Mouse (Mus musculus) liver, embryonic 14.5 days (tissue): ENCODE data around the gene Susd4. TPM values are rescaled to one million over a fixed set of nuclear protein-coding genes. Genes with fewer than 3 reads are reported as not detected.

Source experiments
- ATAC-seq: fragments of 200-750 bp; cut with Nextera tagmentation; 2 replicates; pipeline ENCODE4 v1.8.0; 2017; ENCODE audit warnings: moderate number of reproducible peaks, mild to moderate bottlenecking, moderate library complexity; ENCODE audit not compliant: insufficient read depth
- DNase-seq, 3 experiments: peaks; one replicate each; pipeline ENCODE4 v3.0.0-alpha.2; 2012 to 2013; ENCODE audit warnings: low read depth in 3 of 3, low spot score in 3 of 3
- H3K27ac ChIP-seq: fragments of 300-500 bp; sonication (generic); 2 replicates; pipeline ENCODE4 v1.5.1; 2014; ENCODE audit warnings: moderate library complexity, mild to moderate bottlenecking, control low read depth, inconsistent platforms
- H3K27me3 ChIP-seq: fragments of 300-500 bp; sonication (generic); 2 replicates; pipeline ENCODE4 v1.6.1; 2014; ENCODE audit warnings: mild to moderate bottlenecking, low read length, moderate library complexity; ENCODE audit not compliant: control insufficient read depth, insufficient read depth
- H3K36me3 ChIP-seq: fragments of 300-500 bp; sonication (generic); replicated peaks from 2 replicates; pipeline ENCODE4 v1.6.1; 2014; ENCODE audit warnings: low read depth; ENCODE audit not compliant: control insufficient read depth, insufficient read depth
- H3K4me1 ChIP-seq, 2 experiments: fragments of 200-500 bp in 1 of 2; fragments of 300-500 bp in 1 of 2; sonication (generic) in 1 of 2; replicated peaks; 2 replicates each; pipeline ENCODE4 v1.6.1; 2012 to 2014; ENCODE audit warnings: antibody characterized with exemption in 1 of 2, inconsistent platforms in 1 of 2, low read length in 1 of 2; ENCODE audit not compliant: control insufficient read depth in 2 of 2, insufficient read depth in 2 of 2
- H3K4me2 ChIP-seq: fragments of 300-500 bp; sonication (generic); 2 replicates; pipeline ENCODE4 v1.6.1; 2014; ENCODE audit warnings: low read depth, mild to moderate bottlenecking, control low read depth, moderate library complexity
- H3K4me3 ChIP-seq, 2 experiments: fragments of 200-500 bp in 1 of 2; fragments of 300-500 bp in 1 of 2; sonication (generic) in 1 of 2; 2 replicates each; pipeline ENCODE4 v1.5.1; 2012 to 2014; ENCODE audit warnings: low read depth in 2 of 2, low read length in 2 of 2, mild to moderate bottlenecking in 2 of 2, control low read depth in 1 of 2, inconsistent platforms in 1 of 2, moderate library complexity in 1 of 2; ENCODE audit not compliant: insufficient read depth in 1 of 2
- H3K9ac ChIP-seq: fragments of 300-500 bp; sonication (generic); replicated peaks from 2 replicates; pipeline ENCODE4 v1.6.1; 2014; ENCODE audit warnings: mild to moderate bottlenecking, control low read depth, moderate library complexity
- H3K9me3 ChIP-seq: fragments of 300-500 bp; sonication (generic); 2 replicates; pipeline ENCODE4 v1.6.1; 2016; ENCODE audit warnings: low read length, mixed read lengths; ENCODE audit not compliant: control insufficient read depth
- CTCF ChIP-seq: IDR thresholded peaks from 2 replicates; pipeline ENCODE4 v1.5.1; 2016; ENCODE audit warnings: antibody characterized with exemption, low read depth, control low read depth
- EP300 ChIP-seq: IDR thresholded peaks from 2 replicates; pipeline ENCODE4 v1.6.1; 2016; ENCODE audit warnings: antibody characterized with exemption, low read depth
- WGBS: fragments of 180-500 bp; shearing (Covaris S2); extraction: QIAGEN DNeasy Blood & Tissue Kit; methylation state at CpG from one replicate; pipeline ENCODE4 v1.1.7; 2014; ENCODE audit not compliant: insufficient replicate concordance; 5-methylcytosine and 5-hydroxymethylcytosine counted together
- polyA plus RNA-seq, 2 experiments: library from polyadenylated mRNA; depleted of rRNA in 1 of 2; stranded (reverse) in 1 of 2; unstranded in 1 of 2; fragments of >200 nt; fragmentation: Nextera tagmentation in 1 of 2; extraction: Ambion mirVana in 1 of 2; gene quantifications; 2 replicates each; pipeline versions ENCODE4 v1.2.1 to v1.2.3; 2012 to 2014

Susd4 gene
- polyA plus RNA-seq, 2 experiments, result 0.60 to 0.74 TPM

DNA sequence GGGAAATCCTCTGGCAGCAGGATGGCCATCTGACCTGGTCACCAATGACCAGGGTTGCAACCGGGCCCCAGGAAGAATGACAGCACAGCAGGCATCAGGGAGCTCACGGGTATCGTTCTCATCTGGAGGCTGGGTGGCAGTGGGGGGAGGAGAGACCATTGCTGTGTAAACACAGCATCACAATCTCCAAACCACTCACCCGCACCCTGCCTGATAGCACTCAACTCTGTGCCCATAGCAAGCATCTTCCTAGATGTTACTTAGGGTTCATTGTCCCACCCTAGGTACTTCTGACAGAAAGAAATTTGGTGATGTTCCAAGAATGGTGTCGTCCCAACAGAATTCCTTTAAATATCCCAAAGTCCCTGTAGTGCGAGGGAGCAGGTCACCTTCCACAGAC lies 133.4 kb downstream of the Susd4 start:
- TF ChIP-seq EP300, result no peak
- no peak for TF ChIP-seq CTCF
- DNase-seq, result no peak
- no peak overlapping the region for H3K27ac ChIP-seq
- WGBS, result 60% methylated on average over 6 of the region's 6 CpGs
- ATAC-seq, result no peak
- no peak overlapping the region for H3K4me3 ChIP-seq
- H3K27me3 ChIP-seq, result no peaks in the 10 kb centered on the region
- H3K4me2 ChIP-seq, result no peak overlapping the region
- H3K9ac ChIP-seq, result no peak overlapping the region
- H3K4me1 ChIP-seq, result no peaks in the 10 kb centered on the region
- H3K9me3 ChIP-seq, result no peaks in the 10 kb centered on the region
- no peaks in the 10 kb centered on the region for H3K36me3 ChIP-seq

- no peaks in the 10 kb centered on the region for H3K9me3 ChIP-seq
- TF ChIP-seq EP300 (no peak), CTCF (no peak)
- no peaks in the 10 kb centered on the region for H3K27me3 ChIP-seq
- no peak overlapping the region for H3K9ac ChIP-seq
- H3K27ac ChIP-seq, result no peak overlapping the region
- H3K4me3 ChIP-seq, result no peak overlapping the region
- H3K4me2 ChIP-seq, result no peak overlapping the region
- H3K36me3 ChIP-seq, result no peaks in the 10 kb centered on the region
- ATAC-seq (no peak), DNase-seq (no peak)
- no peaks in the 10 kb centered on the region for H3K4me1 ChIP-seq
- WGBS, result 63% methylated on average over 12 of the region's 12 CpGs
These were observed 134.0 kb downstream of the Susd4 start for GRCm38 (mm10) chr1:182897506-182898138.

GRCm38 (mm10) chr1:182902095-182902494 lies 138.4 kb downstream of the Susd4 start:
- Histone ChIP-seq H3K27ac (no peak overlapping the region), H3K4me1 (no peaks in the 10 kb centered on the region), H3K4me2 (no peak overlapping the region), H3K27me3 (no peaks in the 10 kb centered on the region), H3K9me3 (no peaks in the 10 kb centered on the region), H3K9ac (no peak overlapping the region), H3K36me3 (no peaks in the 10 kb centered on the region), H3K4me3 (no peak overlapping the region)
- ATAC-seq (no peak), DNase-seq (no peak)
- 51% methylated on average over 5 of the region's 5 CpGs for whole genome bisulfite sequencing
- TF ChIP-seq CTCF (no peak), EP300 (no peak)

DNA sequence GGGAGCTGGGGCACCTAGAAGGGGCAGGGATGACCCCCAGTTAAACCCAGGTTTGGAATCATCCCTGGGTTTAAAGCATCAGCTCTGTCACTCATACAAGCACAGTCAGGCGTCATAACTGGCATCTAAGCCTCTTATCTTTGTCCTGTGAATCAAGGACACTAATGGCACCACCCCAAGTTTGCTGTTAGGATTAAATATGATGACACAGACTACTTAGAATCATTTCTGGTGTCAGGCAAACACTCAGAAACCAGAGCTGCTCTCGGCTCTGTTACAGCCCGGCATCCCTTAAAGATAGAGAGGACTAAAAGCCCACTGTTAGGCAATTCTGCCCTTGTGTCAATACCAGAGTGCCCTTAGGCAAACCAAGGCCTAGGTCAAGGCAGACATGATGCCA lies 139.2 kb downstream of the Susd4 start:
- TF ChIP-seq CTCF, result no peak
- no peak for TF ChIP-seq EP300
- whole genome bisulfite sequencing, result 52% methylated on average over 3 of the region's 3 CpGs
- H3K36me3 ChIP-seq, result no peaks in the 10 kb centered on the region

DNA sequence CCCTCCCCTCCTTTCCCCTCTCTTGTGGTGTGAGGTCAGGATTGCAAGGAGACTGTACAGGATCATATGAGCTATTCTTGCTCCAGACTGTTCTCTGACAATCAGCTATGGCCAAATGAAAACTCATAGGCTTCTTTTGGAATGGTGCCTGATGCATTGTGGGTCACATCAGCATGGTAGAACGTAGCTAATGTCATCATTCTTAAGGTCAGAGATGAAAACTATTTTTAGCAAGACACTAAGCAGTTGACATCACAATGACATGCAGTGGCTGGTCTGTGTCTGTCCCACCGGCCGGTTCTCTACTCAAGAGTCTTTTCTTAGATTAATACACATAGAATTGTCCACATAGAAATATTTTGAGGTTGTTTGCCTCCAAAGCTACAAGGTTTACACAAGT lies 142.0 kb downstream of the Susd4 start:
- DNase-seq, result no peak
- H3K27me3 ChIP-seq, result no peaks in the 10 kb centered on the region

More for the DNA sequence above, 139.2 kb downstream of the Susd4 start:
- ATAC-seq (no peak), DNase-seq (no peak)
- no peaks in the 10 kb centered on the region for H3K4me1 ChIP-seq
- no peak overlapping the region for H3K4me3 ChIP-seq
- H3K9me3 ChIP-seq, result no peaks in the 10 kb centered on the region
- no peaks in the 10 kb centered on the region for H3K27me3 ChIP-seq
- H3K27ac ChIP-seq, result no peak overlapping the region
- H3K4me2 ChIP-seq, result no peak overlapping the region
- H3K9ac ChIP-seq, result no peak overlapping the region

More for the DNA sequence above, 142.0 kb downstream of the Susd4 start:
- Histone ChIP-seq H3K27ac (no peak overlapping the region), H3K9ac (no peak overlapping the region), H3K9me3 (no peaks in the 10 kb centered on the region), H3K36me3 (no peaks in the 10 kb centered on the region), H3K4me1 (peaks cover 0 to 8% of the 10 kb centered on the region in 2 experiments; a peak in 2 of 4 replicates), H3K4me2 (no peak overlapping the region), H3K4me3 (no peak overlapping the region)
- no peak for ATAC-seq
- 45% methylated on average over 3 of the region's 3 CpGs for WGBS
- TF ChIP-seq CTCF (no peak), EP300 (no peak)
